In genomic region chr13:30272040-30272686, GRCm38 (mm10) we compare ENCODE assay signal across 9 mouse cellular contexts.
DNase-seq lines count a peak whose midpoint lies in the region; ATAC-seq and TF ChIP-seq lines count a peak whose summit lies in the region.
"Had no signal": no experiment of that assay in that cellular context is flagged by ENCODE, and none has a peak within 500 bp of the region (broad histone marks: within the 10 kb centered on the region; RNA-seq: fewer than 3 reads in every experiment).

No protein-coding gene starts in this region.

- intact Hi-C loops in left cerebral cortex, postnatal 25 days (cut with DNase I): loop anchor here (2.0 kb wide), 1 partner anchor 259 kb away; no protein-coding TSS in a partner anchor

- no peak overlapping the region for H3K4me2 ChIP-seq in midbrain, embryonic 16.5 days (ENCODE audit: low read length)
- H3K4me2 ChIP-seq: embryonic facial prominence, embryonic 15.5 days had no signal

- no peak overlapping the region for H3K9ac ChIP-seq in ES-E14 (ENCODE audit: insufficient read depth, low read depth, low read length, poor library complexity, severe bottlenecking)
- H3K9ac ChIP-seq in midbrain, embryonic 16.5 days (ENCODE audit: low read depth, low read length): no peak overlapping the region
- H3K9ac ChIP-seq: embryonic facial prominence, embryonic 15.5 days had no signal

- TF ChIP-seq CTCF in cortical plate, adult 2 months (IDR thresholded peaks at IDR 0.05; ENCODE audit: extremely low read depth, insufficient read depth, low read length): peak; percentile 95

- peak; percentile 35 to 49 for DNase-seq in layer of hippocampus, postnatal 14 days (ENCODE audit: low spot score in 2 of 2)
- DNase-seq in layer of hippocampus, adult 11-12 months (ENCODE audit: low spot score): no peak
- peak; percentile 27 for DNase-seq in ES-E14 (ENCODE audit: low read depth, low spot score)
- DNase-seq in heart, postnatal 4 days: peak; percentile 62
- peak; percentile 33 to 35 for DNase-seq in left cerebral cortex, postnatal 25 days (ENCODE audit: low spot score in 2 of 2)
- no peak for DNase-seq in c-Kit-positive CD71-positive TER-119-positive erythroid progenitor cells, embryonic 14.5 days (ENCODE audit: low spot score)

- no peak for TF ChIP-seq POLR2A in cortical plate, adult 2 months (IDR thresholded peaks at IDR 0.05; ENCODE audit: extremely low read depth, insufficient read depth, low read length)

- H3K4me1 ChIP-seq in ES-E14 (ENCODE audit: control insufficient read depth in 2 of 2, insufficient read depth in 2 of 2, low read length in 2 of 2, poor library complexity in 1 of 2): no peaks in the 10 kb centered on the region
- H3K4me1 ChIP-seq in cortical plate, adult 2 months (ENCODE audit: control insufficient read depth, insufficient read depth, low read length): no peaks in the 10 kb centered on the region
- H3K4me1 ChIP-seq in midbrain, embryonic 16.5 days (ENCODE audit: control insufficient read depth, insufficient read depth, low read length): no peaks in the 10 kb centered on the region
- H3K4me1 ChIP-seq: embryonic facial prominence, embryonic 15.5 days had no signal

- no peak overlapping the region for H3K4me3 ChIP-seq in ES-E14 (ENCODE audit: insufficient read depth in 1 of 2, low read depth in 1 of 2, low read length in 2 of 2, poor library complexity in 1 of 2, severe bottlenecking in 1 of 2)
- no peak overlapping the region for H3K4me3 ChIP-seq in cortical plate, adult 2 months (ENCODE audit: insufficient read depth, low read length)
- H3K4me3 ChIP-seq in midbrain, embryonic 16.5 days (ENCODE audit: low read depth, low read length): no peak overlapping the region
- H3K4me3 ChIP-seq: embryonic facial prominence, embryonic 15.5 days had no signal

- H3K9me3 ChIP-seq in ES-E14 (ENCODE audit: control insufficient read depth, insufficient read depth, low read depth, low read length): no peaks in the 10 kb centered on the region
- H3K9me3 ChIP-seq in midbrain, embryonic 16.5 days (replicated peaks; ENCODE audit: control insufficient read depth, low read length, poor library complexity, severe bottlenecking): no peaks in the 10 kb centered on the region
- H3K9me3 ChIP-seq: embryonic facial prominence, embryonic 15.5 days had no signal

- WGBS in midbrain, embryonic 16.5 days: 15% methylated on average over 6 of the region's 6 CpGs

- H3K36me3 ChIP-seq in ES-E14 (ENCODE audit: control insufficient read depth, insufficient read depth, low read length, poor library complexity, severe bottlenecking): no peaks in the 10 kb centered on the region
- no peaks in the 10 kb centered on the region for H3K36me3 ChIP-seq in midbrain, embryonic 16.5 days (ENCODE audit: control insufficient read depth, insufficient read depth, low read length)
- H3K36me3 ChIP-seq: embryonic facial prominence, embryonic 15.5 days had no signal

- peak; percentile 84 for ATAC-seq in midbrain, embryonic 16.5 days

- in situ Hi-C loops in ES-E14 (cut with MboI; ENCODE audit: low sequenced_read_pairs in 2 of 2, unreplicated experiment in 2 of 2): loop anchor here (25.0 kb wide), 2 partner anchors 265 to 410 kb away; partner anchors contain the start of genes Cdkal1 (in 1 of the 2) and Uqcrfs1 (in 1 of the 2)

- H3K27me3 ChIP-seq in midbrain, embryonic 16.5 days (ENCODE audit: control insufficient read depth, insufficient read depth, low read depth, low read length): no peaks in the 10 kb centered on the region
- H3K27me3 ChIP-seq: embryonic facial prominence, embryonic 15.5 days had no signal

- H3K27ac ChIP-seq in ES-E14 (ENCODE audit: insufficient read depth, low read depth, low read length, poor library complexity, severe bottlenecking): no peak overlapping the region
- no peak overlapping the region for H3K27ac ChIP-seq in cortical plate, adult 2 months (ENCODE audit: insufficient read depth, low read length)
- no peak overlapping the region for H3K27ac ChIP-seq in midbrain, embryonic 16.5 days (ENCODE audit: low read length)
- H3K27ac ChIP-seq: embryonic facial prominence, embryonic 15.5 days had no signal

TF ChIP-seq in ES-E14, 5 proteins besides CTCF, POLR2A, EP300 and RAD21:
- TF ChIP-seq ZNF384 (IDR thresholded peaks at IDR 0.05; ENCODE audit: low read depth, low read length) (no peak), ZC3H11A (IDR thresholded peaks at IDR 0.05; ENCODE audit: borderline replicate concordance, low read depth, low read length) (peak; percentile 88), MAFK (IDR thresholded peaks at IDR 0.05; ENCODE audit: insufficient read depth, low read depth, low read length) (no peak), CHD2 (IDR thresholded peaks at IDR 0.05; ENCODE audit: low read depth, low read length) (no peak), HCFC1 (IDR thresholded peaks at IDR 0.05; ENCODE audit: borderline replicate concordance, insufficient read depth, low read length) (no peak)
TF ChIP-seq in ES-E14: peak in this region for 1.

Comparison
In these comparisons a context has a peak if more than half of its experiments do, and no peak if none do; other contexts are left out.
1. DNase-seq: peak in layer of hippocampus, postnatal 14 days (2 of 2), ES-E14 (single experiment), heart, postnatal 4 days (single experiment) and left cerebral cortex, postnatal 25 days (2 of 2); none in layer of hippocampus, adult 11-12 months (single experiment) and c-Kit-positive CD71-positive TER-119-positive erythroid progenitor cells, embryonic 14.5 days (single experiment).